Mouse (Mus musculus) liver, postnatal 0 days (tissue): ENCODE measurements around the gene Pygb.

Source experiments
- CTCF ChIP-seq: sonication (generic); IDR thresholded peaks from 2 replicates; pipeline ENCODE4 v1.5.1; 2016; ENCODE audit warnings: antibody characterized with exemption, low read depth
- EP300 ChIP-seq: IDR thresholded peaks from 2 replicates; pipeline ENCODE4 v1.6.1; 2016; ENCODE audit warnings: antibody characterized with exemption, low read depth, mild to moderate bottlenecking

DNA sequence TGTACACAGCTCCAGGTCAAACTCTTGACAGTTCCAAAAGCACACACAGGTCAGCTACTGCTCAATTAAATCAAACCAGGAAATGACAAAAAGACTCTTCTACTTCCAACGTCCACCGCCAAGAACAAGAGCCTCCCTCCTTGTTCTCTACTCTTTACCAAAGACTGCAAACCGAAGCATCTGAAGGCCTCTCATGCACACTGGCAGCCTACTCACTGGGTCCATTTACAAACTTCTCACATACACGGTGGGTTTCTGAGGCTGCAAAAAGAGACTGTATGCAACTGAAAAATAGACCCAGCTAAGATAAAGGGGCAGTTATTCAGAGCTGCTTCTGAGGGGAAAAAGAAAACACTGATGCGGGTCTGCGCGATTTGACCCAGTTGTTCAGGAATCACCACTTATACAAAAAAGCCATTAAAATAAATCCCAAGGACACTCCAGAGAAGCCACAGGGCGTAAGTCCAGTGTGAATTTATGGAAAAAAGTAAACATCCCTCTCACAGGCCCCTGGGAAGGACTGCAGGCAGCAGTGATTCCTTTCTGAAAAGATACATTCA is 61.0 kb downstream of the Pygb start:
- TF ChIP-seq CTCF (no peak), EP300 (no peak)
